Mouse (Mus musculus) midbrain, embryonic 13.5 days (tissue): ENCODE measurements around the gene Limd1. TPM values are rescaled to one million over a fixed set of nuclear protein-coding genes. Genes with fewer than 3 reads are reported as not detected.

Experiments
- ATAC-seq: fragments of 200-750 bp; cut with Nextera tagmentation; 2 replicates; pipeline ENCODE4 v1.8.0; 2017; ENCODE audit warnings: mild to moderate bottlenecking, moderate TSS enrichment, moderate library complexity
- H3K27ac ChIP-seq: fragments of 300-500 bp; sonication (generic); 2 replicates; pipeline ENCODE4 v1.5.1; 2015; ENCODE audit warnings: inconsistent platforms, mild to moderate bottlenecking, moderate library complexity
- H3K27me3 ChIP-seq: fragments of 300-500 bp; sonication (generic); 2 replicates; pipeline ENCODE4 v1.6.1; 2015; ENCODE audit warnings: mild to moderate bottlenecking, inconsistent platforms
- H3K36me3 ChIP-seq: fragments of 300-500 bp; sonication (generic); 2 replicates; pipeline ENCODE4 v1.6.1; 2015; ENCODE audit warnings: mild to moderate bottlenecking, inconsistent platforms
- H3K4me1 ChIP-seq: fragments of 300-500 bp; sonication (generic); replicated peaks from 2 replicates; pipeline ENCODE4 v1.6.1; 2015; ENCODE audit warnings: inconsistent platforms
- H3K4me2 ChIP-seq: fragments of 300-500 bp; sonication (generic); replicated peaks from 2 replicates; pipeline ENCODE4 v1.6.1; 2015; ENCODE audit warnings: moderate library complexity, mild to moderate bottlenecking, inconsistent platforms
- H3K4me3 ChIP-seq: fragments of 300-500 bp; sonication (generic); replicated peaks from 2 replicates; pipeline ENCODE4 v1.5.1; 2015; ENCODE audit warnings: mild to moderate bottlenecking, inconsistent platforms
- H3K9ac ChIP-seq: fragments of 300-500 bp; sonication (generic); replicated peaks from 2 replicates; pipeline ENCODE4 v1.6.1; 2015; ENCODE audit warnings: mild to moderate bottlenecking, inconsistent platforms
- H3K9me3 ChIP-seq: fragments of 300-500 bp; sonication (generic); 2 replicates; pipeline ENCODE4 v1.6.1; 2016; ENCODE audit warnings: mild to moderate bottlenecking, inconsistent platforms
- WGBS: fragments of 180-500 bp; shearing (Covaris S2); methylation state at CpG from one replicate; pipeline ENCODE4 v1.1.7; 2015; 5-methylcytosine and 5-hydroxymethylcytosine counted together
- polyA plus RNA-seq: library from polyadenylated mRNA; unstranded; fragments of >200 nt; fragmentation: Nextera tagmentation; extraction: Ambion mirVana; gene quantifications from 2 replicates; pipeline ENCODE4 v1.2.1, GENCODE M21; 2015

Limd1 gene
- polyA plus RNA-seq, 1 experiment from 2014 or later: 22.7 TPM

DNA sequence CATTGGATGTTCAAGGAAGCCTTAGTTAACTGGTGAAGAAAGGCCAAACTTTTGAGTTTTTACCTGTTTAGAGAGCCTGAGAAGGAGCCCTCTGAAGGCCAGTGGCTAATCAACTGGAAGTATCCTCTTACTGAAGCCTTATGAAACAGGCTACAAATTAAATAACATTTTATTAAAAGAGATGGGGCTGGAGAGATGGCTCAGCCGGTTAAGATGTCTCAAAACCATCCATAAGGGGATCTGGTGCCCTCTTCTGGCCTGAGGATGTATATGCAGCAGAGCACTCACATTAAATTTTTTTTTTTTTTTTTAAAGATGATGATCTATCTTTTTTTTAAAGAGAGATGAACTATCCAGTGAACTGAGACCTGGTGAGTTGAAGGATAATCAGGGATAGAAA lies 46.6 kb downstream of the Limd1 start:
- peak overlapping the region; percentile 20; the same call in 1 of the 2 replicates for H3K27ac ChIP-seq
- peaks cover 9% of the 10 kb centered on the region for H3K4me1 ChIP-seq
- no peak overlapping the region for H3K4me2 ChIP-seq
- H3K9me3 ChIP-seq: no peaks in the 10 kb centered on the region
- H3K27me3 ChIP-seq: no peaks in the 10 kb centered on the region
- H3K9ac ChIP-seq: no peak overlapping the region
- no peak for ATAC-seq
- H3K36me3 ChIP-seq: peaks cover 8% of the 10 kb centered on the region
- H3K4me3 ChIP-seq: no peak overlapping the region
- 0% methylated on average over 1 of the region's 1 CpGs for WGBS

DNA sequence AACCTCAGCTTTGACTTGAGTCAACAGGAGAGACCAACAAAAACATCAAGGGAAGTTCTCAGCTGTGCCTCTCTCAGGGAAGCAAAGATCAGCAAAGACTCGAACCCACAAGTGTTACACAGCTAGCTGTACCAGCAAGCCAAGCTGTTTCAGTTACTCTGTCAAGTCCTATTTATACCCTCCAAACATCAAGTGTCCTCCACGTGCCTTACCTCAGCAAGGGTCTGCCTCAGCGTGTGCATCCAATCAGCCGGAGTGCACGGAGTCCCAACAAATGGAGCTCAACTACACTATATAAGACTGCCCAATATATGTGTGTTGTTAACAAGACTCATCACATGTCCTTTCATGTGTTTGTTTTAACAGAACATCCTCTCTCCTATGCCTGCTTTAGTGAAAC lies 48.0 kb downstream of the Limd1 start:
- H3K4me1 ChIP-seq: peaks cover 21% of the 10 kb centered on the region
- no peak overlapping the region for H3K27ac ChIP-seq
- no peak overlapping the region for H3K4me3 ChIP-seq
- H3K27me3 ChIP-seq: no peaks in the 10 kb centered on the region
- H3K36me3 ChIP-seq: no peaks in the 10 kb centered on the region
- H3K9ac ChIP-seq: no peak overlapping the region
- no peaks in the 10 kb centered on the region for H3K9me3 ChIP-seq
- no peak for ATAC-seq
- WGBS: 84% methylated on average over 5 of the region's 5 CpGs
- H3K4me2 ChIP-seq: no peak overlapping the region

- Histone ChIP-seq H3K9ac (peak overlapping the region; percentile 63), H3K27ac (peak overlapping the region; percentile 82), H3K36me3 (no peaks in the 10 kb centered on the region), H3K4me3 (peak overlapping the region; percentile 97), H3K4me2 (peak overlapping the region; percentile 55), H3K27me3 (no peaks in the 10 kb centered on the region), H3K4me1 (peaks cover 30% of the 10 kb centered on the region), H3K9me3 (no peaks in the 10 kb centered on the region)
- WGBS: 27% methylated on average over 6 of the region's 6 CpGs
- ATAC-seq: no peak
These were observed 49.8 kb downstream of the Limd1 start for GRCm38 (mm10) chr9:123528087-123528925.

DNA sequence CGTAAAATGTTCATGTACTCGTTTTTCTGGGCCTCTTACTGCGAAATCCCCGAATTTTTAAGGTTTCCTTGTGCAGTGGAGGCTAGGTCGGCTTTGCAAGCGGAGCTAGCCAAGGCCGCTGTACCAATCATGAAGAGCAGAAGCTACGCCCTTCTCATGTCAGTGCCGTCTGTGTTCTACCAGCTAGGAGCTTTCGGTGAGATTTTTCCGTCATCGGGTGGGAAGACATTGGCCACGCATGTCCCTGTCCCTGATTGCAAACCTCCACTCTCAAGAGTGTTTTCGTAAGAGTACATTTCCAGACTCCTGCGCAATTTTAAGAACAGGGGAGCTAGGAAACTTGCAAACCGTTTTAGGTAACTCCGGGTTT lies 50.4 kb downstream of the Limd1 start:
- Histone ChIP-seq H3K27me3 (no peaks in the 10 kb centered on the region), H3K4me2 (peak overlapping the region; percentile 55), H3K4me3 (peak overlapping the region; percentile 97), H3K36me3 (no peaks in the 10 kb centered on the region), H3K27ac (peak overlapping the region; percentile 82), H3K9me3 (no peaks in the 10 kb centered on the region), H3K4me1 (peaks cover 30% of the 10 kb centered on the region), H3K9ac (peak overlapping the region; percentile 63)
- ATAC-seq: peak; percentile 32
- 1% methylated on average over 17 of the region's 17 CpGs for WGBS

GRCm38 (mm10) chr9:123529392-123530157 lies 51.1 kb downstream of the Limd1 start, which contains the start of gene Sacm1l:
Gene Sacm1l, plus strand, starts transcription at chr9:123529759.
- Histone ChIP-seq H3K4me3 (peak within 1 kb of the TSS; percentile 97), H3K9me3 (no peaks in the 10 kb centered on the region), H3K4me1 (peaks cover 30% of the 10 kb centered on the region), H3K9ac (peak within 1 kb of the TSS; percentile 98), H3K36me3 (no peaks in the 10 kb centered on the region; the same call in 1 of the 2 replicates), H3K27me3 (no peaks in the 10 kb centered on the region), H3K27ac (peak within 1 kb of the TSS; percentile 95), H3K4me2 (peak within 1 kb of the TSS; percentile 65)
- under 1% methylated on average over 77 of the region's 79 CpGs for WGBS
- peak; percentile 99 for ATAC-seq

DNA sequence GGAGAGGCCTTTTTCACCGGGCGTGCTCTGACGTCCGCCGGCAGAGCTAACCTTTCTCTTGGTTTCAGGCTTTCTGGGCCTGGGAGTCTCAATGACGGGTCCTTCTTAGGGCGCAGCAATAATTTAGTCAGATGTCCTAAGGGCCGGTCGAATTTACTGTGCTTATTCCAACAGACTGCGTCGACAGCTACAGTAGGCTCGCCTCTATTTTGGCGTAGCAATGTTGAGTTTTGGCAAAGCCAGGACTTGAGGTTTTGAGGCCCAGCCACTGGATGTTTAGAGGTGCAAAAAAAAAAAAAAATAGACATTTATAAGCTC lies 51.6 kb downstream of the Limd1 start:
- no peaks in the 10 kb centered on the region for H3K27me3 ChIP-seq
- peaks cover 30% of the 10 kb centered on the region for H3K4me1 ChIP-seq
- no peaks in the 10 kb centered on the region for H3K9me3 ChIP-seq
- H3K27ac ChIP-seq: peak overlapping the region; percentile 95
- no peaks in the 10 kb centered on the region; the same call in 1 of the 2 replicates for H3K36me3 ChIP-seq
- peak overlapping the region; percentile 65 for H3K4me2 ChIP-seq
- peak overlapping the region; percentile 98 for H3K9ac ChIP-seq
- no peak for ATAC-seq
- WGBS: 0% methylated on average over 13 of the region's 13 CpGs
- peak overlapping the region; percentile 97 for H3K4me3 ChIP-seq

DNA sequence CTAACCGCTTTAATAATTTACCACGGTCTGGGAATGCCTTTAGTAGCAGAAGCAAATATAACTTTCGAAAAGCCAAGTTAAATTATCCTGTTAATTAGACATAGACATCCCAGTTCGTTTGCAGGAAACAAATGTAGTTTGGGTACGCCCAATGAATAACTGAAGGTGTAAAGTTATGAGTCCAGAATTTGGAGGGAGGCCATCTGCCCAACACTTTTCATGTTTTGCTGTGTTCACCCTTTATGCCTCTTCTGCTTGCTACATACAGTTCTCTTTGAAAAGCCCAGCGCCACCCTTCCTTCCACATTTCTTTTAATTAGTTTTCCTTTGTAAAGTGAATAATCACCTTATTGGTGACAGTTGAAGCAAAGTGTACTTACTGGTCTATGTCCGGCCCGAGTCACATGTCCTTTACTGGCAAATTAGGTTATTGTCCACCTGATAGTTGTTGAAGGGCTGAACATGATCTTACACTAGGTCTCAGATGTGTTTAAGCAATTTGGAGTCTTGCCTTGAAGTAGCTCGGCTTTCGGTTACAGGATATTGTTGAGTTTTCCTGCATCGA lies 52.1 kb downstream of the Limd1 start:
- H3K27me3 ChIP-seq: no peaks in the 10 kb centered on the region
- peak overlapping the region; percentile 98 for H3K9ac ChIP-seq
- ATAC-seq: no peak
- peaks cover 30% of the 10 kb centered on the region for H3K4me1 ChIP-seq
- peak overlapping the region; percentile 95 for H3K27ac ChIP-seq
- H3K4me2 ChIP-seq: peak overlapping the region; percentile 65
- peak overlapping the region; percentile 97 for H3K4me3 ChIP-seq
- no peaks in the 10 kb centered on the region; the same call in 1 of the 2 replicates for H3K36me3 ChIP-seq
- 52% methylated on average over 11 of the region's 11 CpGs for WGBS
- no peaks in the 10 kb centered on the region for H3K9me3 ChIP-seq

- peak overlapping the region; percentile 98 for H3K9ac ChIP-seq
- peaks cover 4% of the 10 kb centered on the region; the same call in 1 of the 2 replicates for H3K36me3 ChIP-seq
- H3K4me3 ChIP-seq: peak overlapping the region; percentile 97
- no peaks in the 10 kb centered on the region for H3K27me3 ChIP-seq
- ATAC-seq: no peak
- H3K9me3 ChIP-seq: no peaks in the 10 kb centered on the region
- peaks cover 30% of the 10 kb centered on the region for H3K4me1 ChIP-seq
- H3K4me2 ChIP-seq: peak overlapping the region; percentile 65
- H3K27ac ChIP-seq: no peak overlapping the region
These were observed 52.7 kb downstream of the Limd1 start for GRCm38 (mm10) chr9:123531234-123531633.

DNA sequence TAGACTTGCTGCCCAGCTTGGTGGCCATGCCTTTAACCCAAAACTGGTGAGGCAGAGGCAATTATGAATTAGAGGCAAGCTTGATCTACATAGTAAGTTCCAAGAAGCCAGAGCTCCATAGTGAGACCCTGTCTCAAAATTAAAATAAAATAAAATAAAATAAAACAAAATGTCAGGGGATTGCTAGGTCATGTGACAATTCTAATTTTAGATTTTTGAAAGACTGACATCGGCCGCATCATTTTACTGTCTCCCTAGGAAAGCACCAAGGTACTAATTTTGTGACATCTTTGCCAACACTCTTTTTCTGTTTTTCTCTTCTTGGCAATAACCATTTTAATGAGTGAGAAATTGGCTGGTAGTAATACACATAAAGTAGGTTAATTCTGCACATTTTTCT lies 58.1 kb downstream of the Limd1 start:
- ATAC-seq: no peak
- H3K9ac ChIP-seq: no peak overlapping the region

DNA sequence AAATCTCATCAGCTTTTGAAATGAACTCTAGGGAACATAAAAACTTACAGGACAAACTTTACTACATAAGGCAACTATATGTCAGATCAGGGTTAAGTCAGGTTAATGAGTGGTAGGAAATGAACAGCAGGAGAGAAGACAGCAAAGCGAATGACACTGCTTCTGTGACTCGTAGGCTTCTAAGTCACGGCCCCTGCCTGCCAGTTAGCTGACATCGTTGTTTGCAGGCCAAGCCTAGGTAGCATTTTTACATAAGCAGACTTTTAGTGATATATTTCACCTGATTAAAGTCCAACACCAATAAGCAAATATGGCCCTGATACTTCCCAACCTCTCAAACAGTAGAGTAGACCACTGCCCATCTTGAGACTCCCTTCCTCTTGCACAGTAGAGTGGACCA lies 59.7 kb downstream of the Limd1 start:
- Histone ChIP-seq H3K27ac (no peak overlapping the region), H3K27me3 (no peaks in the 10 kb centered on the region), H3K4me3 (no peak overlapping the region), H3K4me2 (no peak overlapping the region), H3K9me3 (no peaks in the 10 kb centered on the region), H3K36me3 (peaks cover 7% of the 10 kb centered on the region; the same call in 1 of the 2 replicates), H3K9ac (no peak overlapping the region), H3K4me1 (0 out of 2 replicates have a peak, but pooled peaks cover 4% of the 10 kb centered on the region)
- no peak for ATAC-seq
- 84% methylated on average over 4 of the region's 4 CpGs for WGBS

More for the DNA sequence above, 58.1 kb downstream of the Limd1 start:
- Histone ChIP-seq H3K4me2 (no peak overlapping the region), H3K4me3 (no peak overlapping the region), H3K4me1 (peaks cover 13% of the 10 kb centered on the region), H3K27me3 (no peaks in the 10 kb centered on the region), H3K27ac (no peak overlapping the region), H3K9me3 (no peaks in the 10 kb centered on the region), H3K36me3 (peaks cover 4% of the 10 kb centered on the region; the same call in 1 of the 2 replicates)
- 96% methylated on average over 2 of the region's 2 CpGs for WGBS

GRCm38 (mm10) chr9:123539093-123539492 lies 60.6 kb downstream of the Limd1 start:
- no peaks in the 10 kb centered on the region for H3K9me3 ChIP-seq
- 56% methylated on average over 1 of the region's 1 CpGs for WGBS
- H3K4me1 ChIP-seq: 0 out of 2 replicates have a peak, but pooled peaks cover 4% of the 10 kb centered on the region
- no peak overlapping the region for H3K4me3 ChIP-seq
- H3K4me2 ChIP-seq: no peak overlapping the region
- H3K36me3 ChIP-seq: peaks cover 15% of the 10 kb centered on the region
- no peaks in the 10 kb centered on the region for H3K27me3 ChIP-seq
- H3K27ac ChIP-seq: no peak overlapping the region
- ATAC-seq: no peak
- no peak overlapping the region for H3K9ac ChIP-seq

GRCm38 (mm10) chr9:123539823-123540222 lies 61.3 kb downstream of the Limd1 start:
- no peaks in the 10 kb centered on the region for H3K27me3 ChIP-seq

More at GRCm38 (mm10) chr9:123539823-123540222, 61.3 kb downstream of the Limd1 start:
- H3K9me3 ChIP-seq: no peaks in the 10 kb centered on the region
- peaks cover 15% of the 10 kb centered on the region for H3K36me3 ChIP-seq
- WGBS: 82% methylated on average over 2 of the region's 2 CpGs
- no peak overlapping the region for H3K4me2 ChIP-seq
- H3K4me1 ChIP-seq: 0 out of 2 replicates have a peak, but pooled peaks cover 4% of the 10 kb centered on the region
- no peak overlapping the region for H3K27ac ChIP-seq
- no peak overlapping the region for H3K4me3 ChIP-seq
- ATAC-seq: no peak
- no peak overlapping the region for H3K9ac ChIP-seq
